Mouse (Mus musculus): ENCODE results near the gene Gm49395. TPM values are rescaled to one million over a fixed set of nuclear protein-coding genes. Genes with fewer than 3 reads are reported as not detected.

The Gm49395 gene
- not detected for polyA plus RNA-seq (2017; shearing (Covaris generic))

DNA sequence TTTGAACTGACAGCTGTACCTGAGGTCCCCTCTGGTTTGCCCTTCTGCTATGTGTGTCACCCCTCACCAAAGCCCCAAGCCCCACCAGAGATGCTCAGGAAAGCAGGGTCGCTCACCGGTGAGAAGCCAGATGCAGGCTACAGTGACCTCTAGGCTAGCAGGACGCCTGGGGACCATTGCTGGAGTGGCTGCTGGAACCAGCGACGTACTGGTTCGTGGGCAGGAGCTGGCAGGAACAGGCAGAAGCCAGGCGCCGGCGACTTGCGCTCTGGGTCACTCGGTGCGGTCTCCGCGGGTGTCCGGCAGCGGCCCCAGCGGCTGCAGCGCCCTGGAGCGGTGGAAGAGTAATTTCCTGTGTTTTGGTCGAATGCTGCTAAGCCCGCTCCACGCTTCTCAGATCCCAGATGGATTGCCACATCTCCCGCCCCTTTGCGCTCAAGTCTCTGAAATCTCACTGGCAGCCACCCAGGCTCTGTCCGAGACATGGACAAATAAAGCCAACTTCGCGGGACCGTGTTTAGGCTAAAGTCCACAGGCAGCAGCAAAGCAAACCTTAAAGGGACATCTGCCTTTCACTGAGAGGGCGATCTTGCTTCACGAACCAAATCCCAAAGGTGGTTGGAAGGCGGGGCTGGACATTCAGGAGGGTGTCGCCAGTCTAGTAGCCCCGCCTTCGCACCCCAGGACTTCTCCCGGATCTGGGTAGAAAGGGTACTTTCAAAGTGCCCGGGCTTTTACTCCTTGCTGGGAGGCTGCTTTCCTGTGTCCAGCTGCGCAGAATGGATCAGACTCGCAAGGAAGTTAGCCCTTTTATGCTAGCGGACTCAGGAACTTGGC lies at the start of gene Gm49395, which contains the start of gene Itga1:
Gene Gm49395, minus strand, starts transcription at position 567 of the 837 bp plus-strand sequence.
Gene Itga1, minus strand, starts transcription at position 610 of the 837 bp plus-strand sequence.

DNA sequence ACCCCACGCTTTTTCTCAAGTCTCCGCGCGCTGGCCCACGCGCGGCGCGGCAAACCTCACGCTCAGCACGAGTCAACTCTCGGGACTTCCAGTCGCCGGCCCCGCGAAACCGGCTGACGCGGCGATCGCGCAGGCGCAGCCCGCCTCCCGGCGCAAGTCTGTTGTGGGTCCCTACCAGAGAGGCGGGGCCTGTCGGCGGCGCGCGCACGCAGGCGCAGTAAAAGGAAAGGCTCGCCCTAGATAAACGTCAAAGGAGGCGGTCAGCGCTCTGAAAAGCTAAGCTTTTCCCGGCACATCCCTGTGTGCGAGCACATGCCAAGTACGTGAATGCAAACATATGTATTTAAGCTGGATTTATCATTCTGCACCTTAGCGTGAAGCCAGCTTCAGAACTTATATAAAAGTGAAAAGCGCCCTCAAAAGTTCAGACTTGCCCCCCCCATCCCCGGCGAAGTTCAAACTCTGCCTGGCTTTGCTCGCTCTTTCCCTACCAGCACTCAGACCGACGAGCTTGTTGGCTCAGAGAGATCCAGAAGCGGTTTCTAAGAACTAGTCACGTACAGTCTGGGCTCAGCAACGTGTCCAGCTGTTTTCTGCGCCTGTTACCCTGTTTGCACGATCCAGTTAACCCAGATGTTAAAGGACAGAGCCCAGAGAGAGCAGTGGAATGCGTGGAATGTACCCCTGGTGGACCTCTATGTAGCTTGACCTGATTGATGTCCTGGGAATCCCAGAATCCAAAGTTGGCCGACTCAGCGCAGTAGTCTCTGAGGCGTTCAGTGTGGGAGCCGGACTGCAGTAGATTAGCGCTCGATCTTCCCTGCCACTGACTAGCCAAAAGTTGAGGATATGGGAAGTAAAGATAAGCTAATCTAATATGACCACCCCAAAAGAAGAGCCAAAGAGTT lies 11.4 kb downstream of the Gm49395 start, which contains the start of gene Pelo:
Gene Pelo, minus strand, starts transcription at position 118 of the 908 bp plus-strand sequence.

Other genes with a start within 250 kb of the Gm49395 start
- gene Itga2, start 169.8 kb downstream of the Gm49395 start, polyA plus RNA-seq (2017; shearing (Covaris generic)), result 0.30 TPM
- gene Pelo, start 11.7 kb downstream of the Gm49395 start, polyA plus RNA-seq (2017; shearing (Covaris generic)), result 7.5 TPM
- gene Itga1, start within 50 bp of the Gm49395 start, polyA plus RNA-seq (2017; shearing (Covaris generic)), result 0.17 TPM

Measured in naive thymus-derived CD4-positive, alpha-beta T cell, adult 5 months (primary cell).